Mouse (Mus musculus) midbrain, embryonic 14.5 days (tissue): ENCODE measurements around the gene Ralgapb. TPM values are rescaled to one million over a fixed set of nuclear protein-coding genes. Genes with fewer than 3 reads are reported as not detected.

Experiments used
- ATAC-seq: fragments of 200-750 bp; cut with Nextera tagmentation; 2 replicates; pipeline ENCODE4 v1.8.0; 2017; ENCODE audit warnings: moderate number of reproducible peaks, moderate library complexity; ENCODE audit not compliant: low FRiP score, low TSS enrichment
- DNase-seq: peaks from one replicate; pipeline ENCODE4 v3.0.0-alpha.2; 2015
- H3K27ac ChIP-seq: fragments of 300-500 bp; sonication (generic); replicated peaks from 2 replicates; pipeline ENCODE4 v1.5.1; 2014; ENCODE audit warnings: mild to moderate bottlenecking, low read depth, low read length, moderate library complexity
- H3K27me3 ChIP-seq: fragments of 300-500 bp; sonication (generic); 2 replicates; pipeline ENCODE4 v1.6.1; 2014; ENCODE audit warnings: low read length, control low read depth, mixed read lengths; ENCODE audit not compliant: control insufficient read depth, insufficient read depth
- H3K36me3 ChIP-seq: fragments of 300-500 bp; sonication (generic); 2 replicates; pipeline ENCODE4 v1.6.1; 2014; ENCODE audit warnings: low read length, control low read depth; ENCODE audit not compliant: control insufficient read depth, insufficient read depth
- H3K4me1 ChIP-seq: fragments of 300-500 bp; sonication (generic); 2 replicates; pipeline ENCODE4 v1.6.1; 2014; ENCODE audit warnings: mild to moderate bottlenecking, antibody characterized with exemption, low read length, control low read depth; ENCODE audit not compliant: control insufficient read depth, insufficient read depth
- H3K4me2 ChIP-seq: fragments of 300-500 bp; sonication (generic); 2 replicates; pipeline ENCODE4 v1.6.1; 2014; ENCODE audit warnings: mild to moderate bottlenecking, low read length, moderate library complexity
- H3K4me3 ChIP-seq: fragments of 300-500 bp; sonication (generic); replicated peaks from 2 replicates; pipeline ENCODE4 v1.5.1; 2014; ENCODE audit warnings: low read depth, low read length
- H3K9ac ChIP-seq: fragments of 300-500 bp; sonication (generic); replicated peaks from 2 replicates; pipeline ENCODE4 v1.6.1; 2014; ENCODE audit warnings: mild to moderate bottlenecking, low read length, moderate library complexity
- H3K9me3 ChIP-seq: fragments of 300-500 bp; sonication (generic); 2 replicates; pipeline ENCODE4 v1.6.1; 2016; ENCODE audit warnings: low read length, control low read depth, mixed read lengths; ENCODE audit not compliant: control insufficient read depth
- WGBS: fragments of 180-500 bp; shearing (Covaris S2); extraction: QIAGEN DNeasy Blood & Tissue Kit; methylation state at CpG from one replicate; pipeline ENCODE4 v1.1.7; 2014; 5-methylcytosine and 5-hydroxymethylcytosine counted together
- polyA plus RNA-seq: library from polyadenylated mRNA; unstranded; fragments of >200 nt; fragmentation: Nextera tagmentation; extraction: Ambion mirVana; gene quantifications from 2 replicates; pipeline ENCODE4 v1.2.1, GENCODE M21; 2014

Ralgapb gene
- polyA plus RNA-seq, 1 experiment from 2014 or later = 32.6 TPM

DNA sequence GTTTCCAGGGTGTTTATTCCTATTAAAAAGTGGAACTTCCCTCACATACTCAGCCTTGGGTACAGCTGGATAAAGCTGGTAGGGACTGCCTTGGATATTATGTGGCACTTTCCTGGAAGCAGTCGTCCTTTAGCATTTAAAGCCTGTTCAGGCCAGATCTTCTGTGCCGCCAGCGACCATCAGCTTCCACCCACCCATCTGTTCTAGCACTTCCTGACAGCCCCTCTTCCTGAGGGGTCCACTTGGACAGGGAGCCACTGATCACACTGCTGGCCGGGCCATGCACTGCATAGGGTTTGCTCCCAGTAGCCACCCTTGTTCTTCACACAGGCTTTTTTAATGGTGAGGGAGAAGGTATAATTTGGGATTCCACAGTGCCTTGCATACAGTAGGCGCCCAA, 88.8 kb downstream of the Ralgapb start:
- H3K9me3 ChIP-seq = no peaks in the 10 kb centered on the region
- peaks cover 58% of the 10 kb centered on the region for H3K36me3 ChIP-seq
- DNase-seq = no peak
- no peak for ATAC-seq
- WGBS = 89% methylated on average over 5 of the region's 5 CpGs
- no peak overlapping the region for H3K9ac ChIP-seq
- H3K4me1 ChIP-seq = no peaks in the 10 kb centered on the region
- no peak overlapping the region for H3K27ac ChIP-seq
- no peak overlapping the region for H3K4me3 ChIP-seq
- no peak overlapping the region for H3K4me2 ChIP-seq
- H3K27me3 ChIP-seq = no peaks in the 10 kb centered on the region

DNA sequence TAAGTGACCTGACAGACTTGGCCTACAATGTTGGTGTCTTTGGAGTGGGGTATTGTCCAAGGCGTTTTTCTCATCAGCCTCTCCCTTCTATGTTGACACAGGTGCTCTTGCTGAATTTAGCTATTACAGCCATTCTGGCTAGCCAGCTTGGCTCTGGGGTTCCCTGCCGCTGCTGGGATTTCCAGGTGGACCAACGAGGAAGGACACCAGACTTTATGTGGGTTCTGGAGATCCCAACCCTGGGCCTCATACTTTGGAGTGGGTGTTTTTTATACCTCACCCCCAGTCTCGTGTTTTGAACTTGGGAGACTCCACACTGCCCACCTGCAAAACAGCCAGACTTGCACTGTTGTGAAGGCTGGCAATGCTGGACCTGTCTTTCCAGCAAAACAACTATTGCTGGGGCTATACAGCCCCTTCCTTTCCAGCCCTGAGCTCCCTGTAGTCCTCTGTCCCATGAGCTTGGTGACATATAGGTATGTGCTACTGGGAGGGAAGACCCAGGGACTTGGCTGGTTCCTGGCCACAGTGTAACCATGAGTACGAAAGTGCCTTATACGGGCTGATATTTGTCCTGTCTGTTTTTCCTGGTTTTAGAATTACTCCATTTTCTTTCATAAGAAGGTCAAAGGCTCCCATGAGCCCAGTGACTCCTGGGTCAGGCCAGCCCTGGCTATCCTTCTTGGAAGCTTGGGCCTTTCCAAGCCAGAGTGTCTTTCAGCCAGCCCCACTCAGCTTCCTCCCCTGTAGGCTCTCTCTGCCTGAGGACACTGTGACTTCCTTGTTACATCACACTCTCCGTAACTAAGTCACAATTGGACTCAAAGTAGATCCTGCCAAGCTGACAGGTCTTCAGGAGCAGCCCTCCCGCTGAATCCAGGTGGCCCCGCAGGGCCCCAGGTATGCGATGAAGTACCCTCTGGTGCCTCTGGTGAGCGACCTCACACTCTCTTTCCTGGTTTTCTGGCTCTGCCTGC, 92.5 kb downstream of the Ralgapb start, which contains the start of gene Adig:
TSS of gene Adig (plus strand) at position 777 of the 977 bp plus-strand sequence.
- no peak for DNase-seq
- no peak for ATAC-seq
- no peak within 1 kb of the TSS for H3K27ac ChIP-seq
- WGBS = 84% methylated on average over 11 of the region's 11 CpGs
- no peak within 1 kb of the TSS for H3K4me2 ChIP-seq
- peaks cover 23% of the 10 kb centered on the region for H3K36me3 ChIP-seq
- H3K4me1 ChIP-seq = no peaks in the 10 kb centered on the region
- H3K9ac ChIP-seq = no peak within 1 kb of the TSS
- no peaks in the 10 kb centered on the region for H3K9me3 ChIP-seq
- no peak within 1 kb of the TSS for H3K4me3 ChIP-seq
- no peaks in the 10 kb centered on the region for H3K27me3 ChIP-seq

DNA sequence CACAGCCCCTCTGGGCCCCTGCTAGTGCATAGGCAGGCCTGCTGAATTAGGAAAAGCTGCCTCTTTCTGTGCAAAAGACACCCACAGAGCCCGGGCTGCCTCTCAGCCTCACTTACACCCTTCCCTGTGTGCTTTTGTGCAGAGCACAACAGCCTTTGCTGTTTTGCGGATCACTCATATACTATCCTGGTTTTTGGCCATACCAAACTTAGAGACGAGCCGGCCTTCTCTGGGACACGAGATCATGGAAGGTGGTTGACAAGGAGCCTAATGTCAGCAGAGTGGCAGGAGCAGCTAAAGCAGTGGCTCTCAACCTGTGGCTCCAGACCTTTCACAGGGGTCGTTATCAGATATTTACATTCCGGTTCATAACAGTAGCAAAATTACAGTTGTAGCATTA, 93.6 kb downstream of the Ralgapb start:
- peaks cover 12% of the 10 kb centered on the region for H3K36me3 ChIP-seq
- no peaks in the 10 kb centered on the region for H3K9me3 ChIP-seq
- no peaks in the 10 kb centered on the region for H3K27me3 ChIP-seq
- H3K4me1 ChIP-seq = no peaks in the 10 kb centered on the region
- no peak overlapping the region for H3K27ac ChIP-seq
- ATAC-seq = no peak
- no peak overlapping the region for H3K9ac ChIP-seq
- no peak for DNase-seq
- 87% methylated on average over 7 of the region's 7 CpGs for WGBS
- no peak overlapping the region for H3K4me3 ChIP-seq
- H3K4me2 ChIP-seq = no peak overlapping the region

DNA sequence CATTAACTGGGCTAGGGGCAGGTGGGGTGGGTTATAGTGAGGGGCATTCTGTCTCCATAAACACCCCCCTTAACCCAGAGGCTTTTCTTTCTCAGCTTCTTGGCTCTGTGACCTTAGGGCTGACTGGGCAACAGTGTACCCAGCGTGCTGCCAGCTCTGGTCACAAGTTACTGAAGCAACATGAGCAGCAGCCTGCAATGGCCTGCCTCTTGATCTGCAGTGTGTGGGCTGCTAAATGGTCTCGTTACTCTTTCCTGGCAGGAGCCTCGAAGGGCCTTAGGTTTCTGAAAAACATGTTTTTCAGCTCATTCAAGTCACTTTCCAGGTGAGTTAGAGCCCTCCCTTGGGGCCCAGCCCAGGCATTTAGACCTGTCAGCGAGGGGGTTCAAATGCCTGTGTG, 94.0 kb downstream of the Ralgapb start:
- DNase-seq (no peak), ATAC-seq (no peak)
- no peaks in the 10 kb centered on the region for H3K9me3 ChIP-seq
- H3K27ac ChIP-seq = no peak overlapping the region
- 79% methylated on average over 4 of the region's 4 CpGs for WGBS
- H3K4me3 ChIP-seq = no peak overlapping the region
- no peaks in the 10 kb centered on the region for H3K27me3 ChIP-seq
- no peaks in the 10 kb centered on the region for H3K4me1 ChIP-seq
- peaks cover 8% of the 10 kb centered on the region for H3K36me3 ChIP-seq
- H3K4me2 ChIP-seq = no peak overlapping the region
- H3K9ac ChIP-seq = no peak overlapping the region

DNA sequence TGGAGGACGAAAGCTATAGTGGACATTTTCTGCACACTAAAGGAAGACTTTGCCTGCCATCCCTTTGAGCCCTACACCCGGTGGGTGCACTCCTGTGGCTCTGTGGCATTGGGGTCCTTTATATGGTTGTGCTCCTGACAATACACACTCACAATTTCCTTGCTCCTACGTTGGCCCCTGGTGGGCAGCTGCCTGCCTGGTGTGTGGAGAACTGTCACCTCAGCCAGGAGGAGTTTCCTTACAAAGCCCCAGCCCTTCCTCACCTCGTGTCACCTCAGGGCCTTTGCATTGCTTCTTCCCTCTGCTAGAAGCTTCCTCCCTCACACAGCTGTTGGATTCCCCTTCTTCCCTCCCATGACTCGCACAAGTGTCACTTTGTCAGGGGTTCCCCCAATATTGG, 96.8 kb downstream of the Ralgapb start:
- Histone ChIP-seq H3K9ac (no peak overlapping the region), H3K4me2 (no peak overlapping the region), H3K27ac (no peak overlapping the region), H3K27me3 (no peaks in the 10 kb centered on the region), H3K9me3 (no peaks in the 10 kb centered on the region), H3K36me3 (no peaks in the 10 kb centered on the region), H3K4me3 (no peak overlapping the region), H3K4me1 (no peaks in the 10 kb centered on the region)
- DNase-seq (no peak), ATAC-seq (no peak)
- WGBS = 79% methylated on average over 5 of the region's 5 CpGs

DNA sequence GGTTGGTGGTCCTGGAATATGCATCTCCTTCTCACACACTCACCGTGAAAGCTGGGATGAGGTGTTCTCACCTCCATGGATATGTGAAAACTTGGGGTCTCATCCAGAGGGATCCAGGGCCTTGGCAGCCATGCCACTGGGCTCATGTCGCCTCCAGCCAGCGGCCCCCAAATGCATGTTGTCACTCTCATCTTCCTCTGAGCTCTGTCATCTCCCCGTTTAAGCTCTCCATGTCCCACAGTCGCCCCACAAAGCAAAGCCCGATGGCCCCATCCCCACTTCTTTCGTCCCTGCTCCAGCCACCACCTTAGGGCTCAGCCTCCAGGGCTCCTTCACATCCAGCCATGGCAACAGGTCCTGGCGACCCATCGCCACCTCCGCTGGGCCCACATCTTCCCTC, 97.4 kb downstream of the Ralgapb start:
- no peaks in the 10 kb centered on the region for H3K36me3 ChIP-seq
- H3K27me3 ChIP-seq = no peaks in the 10 kb centered on the region
- no peak overlapping the region for H3K27ac ChIP-seq
- no peaks in the 10 kb centered on the region for H3K4me1 ChIP-seq
- no peak for DNase-seq
- no peak overlapping the region for H3K9ac ChIP-seq
- no peak overlapping the region for H3K4me3 ChIP-seq
- H3K9me3 ChIP-seq = no peaks in the 10 kb centered on the region
- WGBS = 95% methylated on average over 10 of the region's 10 CpGs
- H3K4me2 ChIP-seq = no peak overlapping the region
- ATAC-seq = no peak

DNA sequence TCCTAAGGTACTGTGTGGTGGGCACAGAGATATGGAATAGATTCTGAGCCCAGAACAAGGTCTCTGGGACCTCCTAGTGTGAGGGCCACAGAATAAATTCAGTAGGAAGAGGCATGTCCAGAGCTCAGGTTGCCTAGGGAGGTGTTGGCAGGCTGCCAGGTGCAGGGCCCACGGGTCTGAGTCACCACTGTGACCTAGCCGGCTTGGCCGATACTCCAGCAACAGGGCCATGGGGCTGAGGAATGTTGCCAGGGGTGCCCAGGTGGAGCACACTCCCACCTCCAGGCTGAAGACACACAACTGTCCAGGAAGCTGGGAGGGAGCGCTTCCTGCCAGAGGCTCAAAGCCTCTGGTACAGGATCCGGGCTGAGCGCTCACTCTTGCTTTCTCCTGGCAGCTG, 101.0 kb downstream of the Ralgapb start:
- ATAC-seq (no peak), DNase-seq (no peak)
- WGBS = 80% methylated on average over 6 of the region's 6 CpGs
- H3K9ac ChIP-seq = no peak overlapping the region
- no peak overlapping the region for H3K4me2 ChIP-seq
- H3K4me1 ChIP-seq = no peaks in the 10 kb centered on the region
- no peaks in the 10 kb centered on the region for H3K9me3 ChIP-seq
- H3K27me3 ChIP-seq = no peaks in the 10 kb centered on the region
- no peak overlapping the region for H3K27ac ChIP-seq
- no peaks in the 10 kb centered on the region for H3K36me3 ChIP-seq
- no peak overlapping the region for H3K4me3 ChIP-seq

DNA sequence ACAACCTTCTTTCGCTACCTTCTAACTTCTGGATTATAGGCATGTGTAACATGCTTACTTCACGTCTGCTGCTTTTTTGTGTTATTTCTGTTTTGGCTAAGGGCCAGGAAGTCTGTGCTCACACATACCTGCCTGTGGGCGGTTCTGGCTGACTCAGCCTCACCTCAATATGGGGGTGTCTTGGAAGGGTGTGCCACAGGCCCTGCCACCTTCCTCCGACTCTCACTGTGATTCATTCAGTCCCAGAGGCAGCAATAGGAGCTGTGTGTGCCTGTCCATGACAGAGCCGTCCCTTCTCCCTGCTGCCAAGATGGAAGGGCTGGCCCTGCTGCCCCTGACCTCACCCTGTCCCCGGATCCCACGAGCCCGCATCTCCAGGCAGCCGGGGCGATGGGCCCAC, 102.9 kb downstream of the Ralgapb start, which contains the start of gene Arhgap40:
TSS of gene Arhgap40 (plus strand) at position 269 of the 400 bp plus-strand sequence.
- Histone ChIP-seq H3K27me3 (no peaks in the 10 kb centered on the region), H3K9me3 (no peaks in the 10 kb centered on the region), H3K27ac (no peak within 1 kb of the TSS), H3K4me1 (no peaks in the 10 kb centered on the region), H3K4me2 (no peak within 1 kb of the TSS), H3K36me3 (no peaks in the 10 kb centered on the region), H3K9ac (no peak within 1 kb of the TSS), H3K4me3 (no peak within 1 kb of the TSS)
- ATAC-seq (no peak), DNase-seq (no peak)
- 93% methylated on average over 10 of the region's 10 CpGs for WGBS

DNA sequence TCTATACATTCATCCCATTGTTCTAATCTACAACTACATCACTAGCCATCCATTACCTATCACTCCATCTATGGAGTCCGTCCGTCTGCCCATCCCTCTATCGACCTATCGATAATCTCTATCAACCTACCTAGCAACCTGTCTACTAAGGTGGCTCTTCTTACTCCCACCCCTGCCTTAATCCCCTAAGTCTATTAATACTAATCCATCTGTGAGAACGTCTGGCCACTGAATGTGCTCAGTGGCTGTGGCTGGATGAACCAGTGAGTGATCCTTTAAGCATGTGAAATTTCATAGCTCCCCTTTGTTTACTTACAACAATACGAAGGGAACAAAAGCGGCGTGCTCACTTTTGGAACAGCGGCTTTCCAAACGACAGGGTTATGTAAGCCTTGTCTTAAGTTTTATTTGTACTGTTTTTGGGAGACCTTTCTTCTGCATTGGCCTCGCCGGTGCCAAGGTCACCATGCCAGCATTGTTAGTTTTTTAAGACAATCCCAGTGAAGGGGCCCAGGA, 104.2 kb downstream of the Ralgapb start:
- no peaks in the 10 kb centered on the region for H3K9me3 ChIP-seq
- H3K27me3 ChIP-seq = no peaks in the 10 kb centered on the region
- no peak overlapping the region for H3K9ac ChIP-seq
- no peaks in the 10 kb centered on the region for H3K36me3 ChIP-seq
- DNase-seq (no peak), ATAC-seq (no peak)
- H3K4me3 ChIP-seq = no peak overlapping the region
- H3K4me1 ChIP-seq = no peaks in the 10 kb centered on the region
- no peak overlapping the region for H3K27ac ChIP-seq
- WGBS = 67% methylated on average over 12 of the region's 12 CpGs
- no peak overlapping the region for H3K4me2 ChIP-seq
